Mouse (Mus musculus) heart, postnatal 0 days (tissue): ENCODE measurements at regions not wholly inside any gene's neighbourhood (a gene's known extent, or its start where the extent isn't known, plus 50 kb on each side); places are given as distances from the start of the nearest gene placed in this dataset.

Experiments used
- CTCF ChIP-seq: IDR thresholded peaks from 2 replicates; pipeline ENCODE4 v1.5.1; 2016; ENCODE audit warnings: antibody characterized with exemption, control low read depth, low read depth
- EP300 ChIP-seq: IDR thresholded peaks from 2 replicates; pipeline ENCODE4 v1.6.1; 2016; ENCODE audit warnings: antibody characterized with exemption, low read depth

- TF ChIP-seq CTCF (no peak), EP300 (no peak)
These were observed 61.3 kb upstream of the Ube2dnl1 start for GRCm38 (mm10) chrX:114843510-114843909.
